18 mouse cellular contexts compared by ENCODE assay signal in genomic region chr3:42132322-42132721, GRCm38 (mm10).
A peak's percentile ranks its signal among the peaks of the same experiment; 100 is the strongest.
DNase-seq lines count a peak whose midpoint lies in the region; TF ChIP-seq lines count a peak whose summit lies in the region.
"Had no signal": no experiment of that assay in that cellular context is flagged by ENCODE, and none has a peak within 500 bp of the region (broad histone marks: within the 10 kb centered on the region; RNA-seq: fewer than 3 reads in every experiment).

No protein-coding gene starts in this region.

- H3K9ac ChIP-seq in CH12.LX (ENCODE audit: insufficient read depth, low read depth) (no peak overlapping the region), ES-E14 (ENCODE audit: insufficient read depth, low read depth, low read length, poor library complexity, severe bottlenecking) (no peak overlapping the region)

- H3K36me3 ChIP-seq in CH12.LX (replicated peaks in 1 of 2; ENCODE audit: control insufficient read depth in 1 of 2, insufficient read depth in 1 of 2, low read length in 1 of 2) (no peaks in the 10 kb centered on the region), ES-E14 (ENCODE audit: control insufficient read depth, insufficient read depth, low read length, poor library complexity, severe bottlenecking) (no peaks in the 10 kb centered on the region)
- H3K36me3 ChIP-seq: G1E had no signal

- in situ Hi-C loops in CH12.LX (cut with MboI; ENCODE audit: low pct_ligation_motif_present, low pct_unique_long_range_greater_than_20kb, low sequenced_read_pairs) (no loop called here), ES-E14 (cut with MboI; ENCODE audit: low sequenced_read_pairs in 2 of 2, unreplicated experiment in 2 of 2) (no loop called here)

- no peak overlapping the region for H3K27ac ChIP-seq in CH12.LX (ENCODE audit: insufficient read depth, low read depth)
- H3K27ac ChIP-seq in ES-E14 (ENCODE audit: insufficient read depth, low read depth, low read length, poor library complexity, severe bottlenecking): no peak overlapping the region

- no peak for TF ChIP-seq EP300 in CH12.LX (IDR thresholded peaks at IDR 0.05; ENCODE audit: low read length)

- no peak for TF ChIP-seq CTCF in CH12.LX (conservative IDR thresholded peaks at IDR 0.05 in 1 of 2, IDR thresholded peaks at IDR 0.05 in 1 of 2; ENCODE audit: low read depth in 2 of 2, low read length in 2 of 2)

- TF ChIP-seq RAD21 in CH12.LX (IDR thresholded peaks at IDR 0.05; ENCODE audit: low read depth, low read length): no peak

- intact Hi-C loops in gastrocnemius, postnatal 14 days (cut with DNase I; ENCODE audit: low total_unique reads): no loop called here

- dilution Hi-C loops in CH12.LX (cut with MboI; ENCODE audit: extremely low pct_ligation_motif_present, extremely low pct_unique_long_range_greater_than_20kb, low sequenced_read_pairs): no loop called here

- DNase-seq in CH12.LX (ENCODE audit: extremely low read depth) (no peak), ES-E14 (ENCODE audit: low read depth, low spot score) (no peak)
- DNase-seq in cerebellum, postnatal 4 days (ENCODE audit: low spot score in 2 of 2): no peak
- no peak for DNase-seq in gastrocnemius, postnatal 14 days
- DNase-seq: adrenal gland, adult 2 months; adrenal gland, adult 8-10 months; adrenal gland, postnatal 10 days; adrenal gland, postnatal 14 days; adrenal gland, postnatal 25 days; adrenal gland, postnatal 36 days; B cell, adult 2 months; cerebellum, adult 11 months; cerebellum, adult 11-12 months; cerebellum, adult 18-20 months; cerebellum, adult 2 months; cerebellum, adult 8-10 months had no signal

- H3K4me2 ChIP-seq in CH12.LX (ENCODE audit: insufficient read depth, low read depth, poor library complexity, severe bottlenecking): no peak overlapping the region

- H3K79me2 ChIP-seq in CH12.LX (replicated peaks; ENCODE audit: control insufficient read depth, extremely low read depth, insufficient read depth, poor library complexity, severe bottlenecking): no peaks in the 10 kb centered on the region

- H3K27me3 ChIP-seq in CH12.LX (replicated peaks): no peaks in the 10 kb centered on the region
- H3K27me3 ChIP-seq: Patski had no signal

- no peak overlapping the region for H3K4me3 ChIP-seq in CH12.LX (replicated peaks in 1 of 3; ENCODE audit: low read depth in 2 of 3, low read length in 2 of 3, poor library complexity in 1 of 3)
- no peak overlapping the region for H3K4me3 ChIP-seq in ES-E14 (ENCODE audit: insufficient read depth in 1 of 2, low read depth in 1 of 2, low read length in 2 of 2, poor library complexity in 1 of 2, severe bottlenecking in 1 of 2)

- H3K4me1 ChIP-seq in CH12.LX (ENCODE audit: control insufficient read depth in 1 of 2, insufficient read depth in 2 of 2) (no peaks in the 10 kb centered on the region), ES-E14 (ENCODE audit: control insufficient read depth in 2 of 2, insufficient read depth in 2 of 2, low read length in 2 of 2, poor library complexity in 1 of 2) (no peaks in the 10 kb centered on the region)

- no peaks in the 10 kb centered on the region for H3K9me3 ChIP-seq in CH12.LX (replicated peaks; ENCODE audit: low read length)
- no peaks in the 10 kb centered on the region for H3K9me3 ChIP-seq in ES-E14 (ENCODE audit: control insufficient read depth, insufficient read depth, low read depth, low read length)
- H3K9me3 ChIP-seq: G1E had no signal

- no peak for TF ChIP-seq POLR2A in CH12.LX (IDR thresholded peaks at IDR 0.05; ENCODE audit: low read depth, low read length)

TF ChIP-seq in CH12.LX, 34 proteins besides CTCF, POLR2A, EP300 and RAD21:
- TF ChIP-seq JUND (conservative IDR thresholded peaks at IDR 0.05; ENCODE audit: low read depth, low read length): no peak
- TF ChIP-seq ELF1 (IDR thresholded peaks at IDR 0.05; ENCODE audit: low read depth, low read length): no peak
- peak; percentile 72; the same call in 1 of the 2 replicates for TF ChIP-seq MAFK (IDR thresholded peaks at IDR 0.05; ENCODE audit: insufficient replicate concordance, low read length)
- TF ChIP-seq SMC3 (IDR thresholded peaks at IDR 0.05; ENCODE audit: low read depth, low read length): no peak
- TF ChIP-seq ZC3H11A (IDR thresholded peaks at IDR 0.05; ENCODE audit: low read depth, low read length): no peak

TF ChIP-seq in ES-E14, 5 proteins besides CTCF, POLR2A, EP300 and RAD21:
- TF ChIP-seq MAFK (IDR thresholded peaks at IDR 0.05; ENCODE audit: insufficient read depth, low read depth, low read length): peak; percentile 90
- no peak for TF ChIP-seq ZNF384 (IDR thresholded peaks at IDR 0.05; ENCODE audit: low read depth, low read length)
